ENCODE assay signal across 8 mouse cellular contexts in genomic region chr9:44721154-44721876, GRCm38 (mm10). TPM values are rescaled to one million over a fixed set of nuclear protein-coding genes. Genes with fewer than 3 reads are reported as not detected.
A peak's percentile ranks its signal among the peaks of the same experiment; 100 is the strongest.
DNase-seq lines count a peak whose midpoint lies in the region; ATAC-seq and TF ChIP-seq lines count a peak whose summit lies in the region.

No protein-coding gene starts in this region.

- no peaks in the 10 kb centered on the region for H3K27me3 ChIP-seq in heart, embryonic 12.5 days (replicated peaks)
- no peaks in the 10 kb centered on the region for H3K27me3 ChIP-seq in kidney, embryonic 16.5 days (ENCODE audit: insufficient read depth, low read length)
- no peaks in the 10 kb centered on the region for H3K27me3 ChIP-seq in liver, adult 2 months (ENCODE audit: control insufficient read depth, insufficient read depth, low read length)
- no peaks in the 10 kb centered on the region for H3K27me3 ChIP-seq in stomach, postnatal 0 days (ENCODE audit: control insufficient read depth, insufficient read depth, low read length)

- under 1% methylated on average over 39 of the region's 40 CpGs for WGBS in heart, embryonic 12.5 days
- under 1% methylated on average over 33 of the region's 40 CpGs for WGBS in kidney, embryonic 16.5 days
- under 1% methylated on average over 38 of the region's 40 CpGs for WGBS in liver, adult 2 months
- 2% methylated on average over 36 of the region's 40 CpGs for WGBS in stomach, postnatal 0 days

- H3K27ac ChIP-seq in bone marrow macrophage, adult 2 months (ENCODE audit: insufficient read depth, low read depth, low read length), result no peak overlapping the region
- no peak overlapping the region; the same call in 1 of the 2 replicates for H3K27ac ChIP-seq in embryonic fibroblast, embryonic 13.5 days (ENCODE audit: insufficient read depth, low read length)
- H3K27ac ChIP-seq in heart, embryonic 12.5 days (ENCODE audit: poor library complexity, severe bottlenecking), result peak overlapping the region; percentile 63
- H3K27ac ChIP-seq in kidney, embryonic 16.5 days (ENCODE audit: low read length), result peak overlapping the region; percentile 67
- no peak overlapping the region for H3K27ac ChIP-seq in liver, adult 2 months (replicated peaks; ENCODE audit: insufficient read depth, low read depth, low read length)
- H3K27ac ChIP-seq in stomach, postnatal 0 days (replicated peaks), result peak overlapping the region; percentile 56; the same call in 1 of the 2 replicates

- H3K4me1 ChIP-seq in bone marrow macrophage, adult 2 months (ENCODE audit: control insufficient read depth, insufficient read depth, low read length), result peaks cover 28% of the 10 kb centered on the region
- H3K4me1 ChIP-seq in embryonic fibroblast, embryonic 13.5 days (ENCODE audit: control insufficient read depth, insufficient read depth, low read length), result peaks cover 26% of the 10 kb centered on the region
- peaks cover 63% of the 10 kb centered on the region for H3K4me1 ChIP-seq in heart, embryonic 12.5 days (replicated peaks)
- peaks cover 38% of the 10 kb centered on the region for H3K4me1 ChIP-seq in kidney, embryonic 16.5 days (ENCODE audit: insufficient read depth, low read length)
- peaks cover 16% of the 10 kb centered on the region for H3K4me1 ChIP-seq in liver, adult 2 months (ENCODE audit: control insufficient read depth, insufficient read depth, low read length)
- H3K4me1 ChIP-seq in stomach, postnatal 0 days (replicated peaks; ENCODE audit: control insufficient read depth, insufficient read depth), result peaks cover 7% of the 10 kb centered on the region

- H3K79me2 ChIP-seq in liver, adult 2 months (ENCODE audit: control insufficient read depth, insufficient read depth, low read length), result no peaks in the 10 kb centered on the region

- peaks cover 28% of the 10 kb centered on the region for H3K36me3 ChIP-seq in heart, embryonic 12.5 days
- peaks cover 6% of the 10 kb centered on the region for H3K36me3 ChIP-seq in kidney, embryonic 16.5 days (ENCODE audit: insufficient read depth, low read length)
- H3K36me3 ChIP-seq in liver, adult 2 months (ENCODE audit: control insufficient read depth, insufficient read depth, low read length), result no peaks in the 10 kb centered on the region
- peaks cover 4% of the 10 kb centered on the region for H3K36me3 ChIP-seq in stomach, postnatal 0 days (ENCODE audit: control insufficient read depth, insufficient read depth, low read length)

- peak overlapping the region; percentile 78 for H3K4me3 ChIP-seq in bone marrow macrophage, adult 2 months (ENCODE audit: insufficient read depth, low read length)
- peak overlapping the region; percentile 51 for H3K4me3 ChIP-seq in embryonic fibroblast, embryonic 13.5 days (ENCODE audit: insufficient read depth, low read length)
- H3K4me3 ChIP-seq in heart, embryonic 12.5 days, result peak overlapping the region; percentile 74
- peak overlapping the region; percentile 64 for H3K4me3 ChIP-seq in kidney, embryonic 16.5 days (ENCODE audit: low read length)
- peak overlapping the region; percentile 48; the same call in 1 of the 2 replicates for H3K4me3 ChIP-seq in liver, adult 2 months (ENCODE audit: insufficient read depth, low read depth, low read length)
- H3K4me3 ChIP-seq in stomach, postnatal 0 days (ENCODE audit: low read depth, low read length), result peak overlapping the region; percentile 55

- H3K4me2 ChIP-seq in heart, embryonic 12.5 days, result peak overlapping the region; percentile 85
- peak overlapping the region; percentile 85 for H3K4me2 ChIP-seq in kidney, embryonic 16.5 days (replicated peaks; ENCODE audit: low read depth, low read length)
- H3K4me2 ChIP-seq in stomach, postnatal 0 days (replicated peaks; ENCODE audit: low read depth), result peak overlapping the region; percentile 87

- peak overlapping the region; percentile 79 for H3K9ac ChIP-seq in heart, embryonic 12.5 days
- peak overlapping the region; percentile 82 for H3K9ac ChIP-seq in kidney, embryonic 16.5 days (replicated peaks; ENCODE audit: low read length)
- H3K9ac ChIP-seq in liver, adult 2 months (ENCODE audit: low read depth, low read length), result peak overlapping the region; percentile 57
- peak overlapping the region; percentile 62 for H3K9ac ChIP-seq in stomach, postnatal 0 days (ENCODE audit: low read length)

- DNase-seq in CD4-positive, CD25-positive, alpha-beta regulatory T cell, adult 2 months (ENCODE audit: low read depth, low spot score), result peak; percentile 71
- peak; percentile 59 for DNase-seq in liver, adult 2 months (ENCODE audit: extremely low read depth, low read depth, low spot score)
- peak; percentile 37 to 57 for DNase-seq in monocyte, adult 2 months (ENCODE audit: low read depth in 1 of 2, low spot score in 2 of 2)
- DNase-seq in stomach, postnatal 0 days (ENCODE audit: low spot score), result peak; percentile 93

- ATAC-seq in heart, embryonic 12.5 days (ENCODE audit: insufficient number of reproducible peaks, low FRiP score), result peak; percentile 84
- peak; percentile 91 for ATAC-seq in kidney, embryonic 16.5 days (ENCODE audit: low FRiP score, low TSS enrichment)
- peak; percentile 84 for ATAC-seq in stomach, postnatal 0 days (ENCODE audit: low FRiP score, low TSS enrichment)

- no peak for TF ChIP-seq POLR2A in bone marrow macrophage, adult 2 months (IDR thresholded peaks at IDR 0.05; ENCODE audit: borderline replicate concordance, low read depth, low read length)
- TF ChIP-seq POLR2A in embryonic fibroblast, embryonic 13.5 days (IDR thresholded peaks at IDR 0.05; ENCODE audit: low read depth, low read length), result peak; percentile 37; the same call in 1 of the 2 replicates
- no peak for TF ChIP-seq POLR2A in liver, adult 2 months (IDR thresholded peaks at IDR 0.05; ENCODE audit: extremely low read depth, insufficient read depth, low read length)

- no peaks in the 10 kb centered on the region for H3K9me3 ChIP-seq in heart, embryonic 12.5 days (replicated peaks)
- no peaks in the 10 kb centered on the region for H3K9me3 ChIP-seq in kidney, embryonic 16.5 days (ENCODE audit: low read length)
- H3K9me3 ChIP-seq in stomach, postnatal 0 days (ENCODE audit: control insufficient read depth, low read length), result no peaks in the 10 kb centered on the region

- TF ChIP-seq EP300 in stomach, postnatal 0 days (optimal IDR thresholded peaks at IDR 0.05), result no peak

- no peak for TF ChIP-seq CTCF in bone marrow macrophage, adult 2 months (IDR thresholded peaks at IDR 0.05; ENCODE audit: low read depth, low read length)
- no peak for TF ChIP-seq CTCF in embryonic fibroblast, embryonic 13.5 days (IDR thresholded peaks at IDR 0.05; ENCODE audit: borderline replicate concordance, insufficient read depth, low read length)
- TF ChIP-seq CTCF in liver, adult 2 months (IDR thresholded peaks at IDR 0.05; ENCODE audit: low read depth, low read length), result 0 out of 2 replicates have a peak, but pooled peaks have one; percentile 14
- peak; percentile 64 for TF ChIP-seq CTCF in stomach, postnatal 0 days (IDR thresholded peaks at IDR 0.05; ENCODE audit: low read depth)

RNA-seq across cellular contexts. Expression of gene Phldb1, which starts 13.7 kb away (rescaled TPM):
- 4.3 and 4.4 TPM in 2 replicates for polyA plus RNA-seq in bone marrow macrophage, adult 2 months (2012; ENCODE audit: insufficient read depth, insufficient read length, missing spikeins)
- 61.2 and 68.8 TPM in 2 replicates for polyA plus RNA-seq in embryonic fibroblast, embryonic 13.5 days (2011; ENCODE audit: insufficient read length, low read depth, missing spikeins)
- 34.8 and 36.9 TPM in 2 replicates for polyA plus RNA-seq in heart, embryonic 12.5 days (2016; fragmentation: Nextera tagmentation; extraction: Ambion mirVana)
- 37.0 and 37.6 TPM in 2 replicates for polyA plus RNA-seq in kidney, embryonic 16.5 days (2015; fragmentation: Nextera tagmentation; extraction: Ambion mirVana)
- total RNA-seq in liver, adult 2 months (2014; rRNA removed), result 2.2 and 4.6 TPM in 2 replicates
- polyA plus RNA-seq in liver, adult 2 months (2012; rRNA removed), result 2.6 and 5.9 TPM in 2 replicates
- 14.9 and 15.8 TPM in 2 replicates for polyA plus RNA-seq in stomach, postnatal 0 days (2015; fragmentation: Nextera tagmentation; extraction: Ambion mirVana)

RNA-seq across cellular contexts. Expression of gene Arcn1, which starts 46.3 kb away (rescaled TPM):
- polyA plus RNA-seq in bone marrow macrophage, adult 2 months (2012; ENCODE audit: insufficient read depth, insufficient read length, missing spikeins), result 79.8 and 86.7 TPM in 2 replicates
- 255 and 260 TPM in 2 replicates for polyA plus RNA-seq in embryonic fibroblast, embryonic 13.5 days (2011; ENCODE audit: insufficient read length, low read depth, missing spikeins)
- polyA plus RNA-seq in heart, embryonic 12.5 days (2016; fragmentation: Nextera tagmentation; extraction: Ambion mirVana), result 151 and 160 TPM in 2 replicates
- 217 and 219 TPM in 2 replicates for polyA plus RNA-seq in kidney, embryonic 16.5 days (2015; fragmentation: Nextera tagmentation; extraction: Ambion mirVana)
- total RNA-seq in liver, adult 2 months (2014; rRNA removed), result 94.1 and 98.6 TPM in 2 replicates
- polyA plus RNA-seq in liver, adult 2 months (2012; rRNA removed), result 32.0 and 33.1 TPM in 2 replicates
- 98.1 TPM in 2 replicates for polyA plus RNA-seq in stomach, postnatal 0 days (2015; fragmentation: Nextera tagmentation; extraction: Ambion mirVana)

RNA-seq across cellular contexts. Expression of gene Ift46, which starts 46.4 kb away (rescaled TPM):
- 75.1 and 86.7 TPM in 2 replicates for polyA plus RNA-seq in bone marrow macrophage, adult 2 months (2012; ENCODE audit: insufficient read depth, insufficient read length, missing spikeins)
- 128 and 132 TPM in 2 replicates for polyA plus RNA-seq in embryonic fibroblast, embryonic 13.5 days (2011; ENCODE audit: insufficient read length, low read depth, missing spikeins)
- polyA plus RNA-seq in heart, embryonic 12.5 days (2016; fragmentation: Nextera tagmentation; extraction: Ambion mirVana), result 63.1 and 71.9 TPM in 2 replicates
- polyA plus RNA-seq in kidney, embryonic 16.5 days (2015; fragmentation: Nextera tagmentation; extraction: Ambion mirVana), result 100 and 111 TPM in 2 replicates
- 27.5 and 33.2 TPM in 2 replicates for total RNA-seq in liver, adult 2 months (2014; rRNA removed)
- 24.3 and 33.5 TPM in 2 replicates for polyA plus RNA-seq in liver, adult 2 months (2012; rRNA removed)
- polyA plus RNA-seq in stomach, postnatal 0 days (2015; fragmentation: Nextera tagmentation; extraction: Ambion mirVana), result 55.5 and 61.9 TPM in 2 replicates

RNA-seq across cellular contexts. Expression of gene Treh, which starts 48.3 kb away (rescaled TPM):
- polyA plus RNA-seq in bone marrow macrophage, adult 2 months (2012; ENCODE audit: insufficient read depth, insufficient read length, missing spikeins), result not detected in 2 replicates
- not detected in 2 replicates for polyA plus RNA-seq in embryonic fibroblast, embryonic 13.5 days (2011; ENCODE audit: insufficient read length, low read depth, missing spikeins)
- polyA plus RNA-seq in heart, embryonic 12.5 days (2016; fragmentation: Nextera tagmentation; extraction: Ambion mirVana), result not detected in 2 replicates
- polyA plus RNA-seq in kidney, embryonic 16.5 days (2015; fragmentation: Nextera tagmentation; extraction: Ambion mirVana), result 0.17 TPM in 1 of 2 replicates, not detected in the other
- 0.34 and 0.37 TPM in 2 replicates for total RNA-seq in liver, adult 2 months (2014; rRNA removed)
- polyA plus RNA-seq in liver, adult 2 months (2012; rRNA removed), result 0.15 and 0.17 TPM in 2 replicates
- not detected in 2 replicates for polyA plus RNA-seq in stomach, postnatal 0 days (2015; fragmentation: Nextera tagmentation; extraction: Ambion mirVana)

Comparison
In these comparisons a context has a peak if more than half of its experiments do, and no peak if none do; other contexts are left out.
1. H3K27ac ChIP-seq: peak in heart, embryonic 12.5 days (single experiment), kidney, embryonic 16.5 days (single experiment) and stomach, postnatal 0 days (single experiment); none in bone marrow macrophage, adult 2 months (single experiment), embryonic fibroblast, embryonic 13.5 days (single experiment) and liver, adult 2 months (single experiment).
2. CTCF ChIP-seq: peak in liver, adult 2 months (single experiment) and stomach, postnatal 0 days (single experiment); none in bone marrow macrophage, adult 2 months (single experiment) and embryonic fibroblast, embryonic 13.5 days (single experiment).
3. Peak in every context shown above with its lines, with median percentiles within 50 percentile points of each other: DNase-seq, H3K4me3 ChIP-seq, ATAC-seq, H3K4me2 ChIP-seq and H3K9ac ChIP-seq.